Mouse (Mus musculus) cerebellum, adult 8-10 months (tissue): ENCODE results near the gene Cacnb4.

Experiments used
- DNase-seq: peaks from one replicate; pipeline ENCODE4 v3.0.0; 2022

Cacnb4 gene

DNA sequence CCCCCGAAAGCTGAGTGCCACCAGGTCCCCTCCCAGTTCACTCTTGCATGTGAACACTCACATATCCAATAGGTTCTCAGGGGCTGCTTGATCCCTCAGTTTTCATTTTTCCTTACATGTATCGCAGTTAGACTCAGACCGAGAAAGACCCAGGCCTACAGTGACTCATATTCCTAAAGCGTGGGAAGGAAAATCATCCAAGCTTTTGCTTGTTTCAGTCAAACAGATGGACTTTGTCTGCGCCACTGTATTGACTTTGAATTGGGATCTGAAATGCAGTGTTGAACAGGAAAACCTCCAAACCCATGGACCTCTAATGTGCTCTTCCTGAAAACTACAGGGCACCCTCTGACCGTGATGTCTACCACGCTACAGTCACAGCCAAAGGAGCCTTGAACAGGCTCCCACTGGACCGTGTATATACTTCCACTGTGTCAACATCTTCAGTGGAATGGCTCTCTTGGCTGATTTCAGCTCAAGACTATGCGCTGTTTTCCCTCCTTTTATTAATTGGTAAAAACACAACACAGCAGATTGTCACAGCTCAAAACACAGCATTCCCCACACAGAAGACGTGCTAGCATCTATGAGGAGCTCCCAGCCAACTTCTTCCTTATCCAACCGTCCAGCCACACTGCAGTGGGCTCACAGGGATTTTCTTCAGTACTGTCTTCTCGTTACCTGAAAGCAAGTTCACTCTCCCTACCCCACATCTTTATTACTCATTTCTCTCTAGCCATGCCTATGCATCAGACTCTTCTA lies 215.2 kb downstream of the Cacnb4 start:
- no peak for DNase-seq

DNA sequence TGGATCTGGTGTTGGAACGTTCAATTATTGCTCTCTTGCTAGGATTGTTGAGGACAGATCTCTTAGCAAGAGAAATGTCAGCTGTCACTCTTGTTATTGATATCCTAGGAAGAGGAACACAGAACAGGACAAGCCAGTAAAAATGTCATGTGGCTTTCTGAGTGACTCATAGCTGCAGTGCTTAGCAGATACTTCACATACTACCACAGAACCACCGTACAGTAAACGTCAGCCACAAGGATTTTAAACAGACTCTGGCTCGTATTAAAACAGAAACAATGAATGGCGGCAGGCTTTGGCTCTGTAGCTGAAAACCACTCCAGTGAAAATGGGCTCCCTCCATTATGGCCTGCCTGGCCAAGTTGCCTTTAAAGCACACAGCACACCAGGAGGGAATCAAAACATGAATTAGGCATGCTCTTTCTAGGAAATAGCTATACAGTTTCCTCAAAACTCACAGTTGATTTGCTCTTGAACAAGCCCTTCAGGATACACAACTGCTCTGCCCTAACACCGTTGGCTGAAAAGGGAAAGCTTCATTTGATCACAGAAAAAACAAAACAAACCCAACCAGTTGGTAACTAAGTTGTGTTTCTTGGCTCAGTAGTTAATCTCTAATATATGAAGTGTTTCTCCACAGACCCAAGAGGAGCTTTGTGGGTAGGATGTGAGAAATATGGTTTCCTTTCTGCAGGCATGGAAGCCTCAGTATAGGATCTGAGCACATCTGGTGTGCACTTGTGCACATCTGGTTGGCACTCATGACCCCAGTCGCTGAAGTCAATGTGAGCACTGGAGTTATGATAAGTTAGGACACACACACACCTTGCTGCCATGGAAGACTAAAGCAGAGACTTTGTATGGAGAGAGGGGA lies 220.8 kb downstream of the Cacnb4 start:
- DNase-seq = no peak

DNA sequence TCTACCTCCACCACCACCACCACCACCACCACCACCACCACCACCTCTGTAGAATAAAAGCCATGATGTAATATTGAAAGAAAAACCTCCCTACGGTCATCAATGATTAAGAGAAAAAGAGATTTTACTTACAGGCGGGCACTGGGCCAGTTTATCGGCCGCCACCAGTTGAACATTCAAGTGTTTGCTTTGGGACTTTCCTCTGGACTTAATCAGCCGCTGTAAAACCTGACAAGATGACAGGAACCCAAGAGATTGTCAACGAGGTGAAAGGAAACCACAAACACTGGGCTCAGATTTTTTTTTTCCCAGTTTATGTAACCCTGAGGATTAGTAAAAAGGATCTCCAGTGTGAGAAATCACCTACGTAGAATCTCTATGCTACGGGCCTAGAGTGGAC lies 226.8 kb downstream of the Cacnb4 start:
- DNase-seq = no peak

DNA sequence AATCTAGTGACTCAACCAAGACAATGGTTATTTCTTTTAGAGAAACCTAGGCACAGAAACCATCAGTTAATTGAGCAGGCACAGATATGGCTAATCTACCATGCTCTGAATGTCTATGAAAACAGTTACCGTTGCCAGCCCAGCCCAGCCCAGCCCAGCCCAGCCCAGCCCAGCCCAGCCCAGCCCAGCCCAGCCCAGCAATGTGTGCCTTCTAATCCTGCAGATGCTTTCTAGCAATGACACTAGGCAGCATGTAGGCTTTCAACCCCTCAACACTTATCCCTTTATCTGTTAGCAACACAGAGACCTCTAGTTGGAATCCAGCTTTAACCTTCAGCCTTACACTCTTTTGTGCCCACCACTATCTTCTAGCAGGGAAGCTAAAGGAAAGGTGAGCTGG lies 227.7 kb downstream of the Cacnb4 start:
- DNase-seq = no peak

DNA sequence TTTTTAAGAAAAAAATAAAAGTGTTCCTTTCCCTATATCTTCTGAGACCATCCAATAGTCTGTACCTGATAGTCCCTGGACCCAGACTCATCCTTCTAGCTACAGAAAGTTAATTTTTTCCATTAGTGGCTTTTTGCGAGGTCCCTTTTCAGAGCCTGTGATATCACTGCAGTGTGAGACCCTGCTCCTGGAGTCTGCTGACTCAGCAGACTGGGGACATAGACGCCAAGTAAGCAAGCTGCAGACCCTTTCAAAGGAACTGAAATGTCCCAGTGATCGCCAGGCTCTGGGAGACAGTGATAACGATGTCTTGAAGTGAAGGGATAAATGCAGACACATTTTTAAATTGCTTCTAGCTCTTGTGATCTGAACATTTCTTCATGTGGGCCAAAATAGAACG lies 230.0 kb downstream of the Cacnb4 start:
- DNase-seq = no peak

DNA sequence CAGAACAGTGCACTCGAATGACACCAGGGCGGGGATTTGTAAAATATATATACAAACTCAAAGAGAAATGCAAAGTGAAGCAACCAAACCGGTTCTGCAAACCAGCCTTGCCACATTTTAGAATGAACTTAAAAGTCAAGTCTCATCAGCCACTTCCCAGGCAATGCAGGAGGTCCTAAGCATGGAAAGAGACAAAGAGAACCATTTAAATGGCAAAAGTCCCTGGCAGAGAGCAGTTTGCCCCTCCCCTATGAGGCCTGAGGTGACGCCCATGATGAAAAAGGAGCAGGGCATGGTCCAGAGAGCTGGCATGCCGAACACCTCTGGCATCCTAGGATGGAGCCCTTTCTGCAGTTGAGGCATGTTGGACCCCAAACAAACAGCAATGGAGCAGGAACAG lies 234.5 kb downstream of the Cacnb4 start:
- DNase-seq = no peak

DNA sequence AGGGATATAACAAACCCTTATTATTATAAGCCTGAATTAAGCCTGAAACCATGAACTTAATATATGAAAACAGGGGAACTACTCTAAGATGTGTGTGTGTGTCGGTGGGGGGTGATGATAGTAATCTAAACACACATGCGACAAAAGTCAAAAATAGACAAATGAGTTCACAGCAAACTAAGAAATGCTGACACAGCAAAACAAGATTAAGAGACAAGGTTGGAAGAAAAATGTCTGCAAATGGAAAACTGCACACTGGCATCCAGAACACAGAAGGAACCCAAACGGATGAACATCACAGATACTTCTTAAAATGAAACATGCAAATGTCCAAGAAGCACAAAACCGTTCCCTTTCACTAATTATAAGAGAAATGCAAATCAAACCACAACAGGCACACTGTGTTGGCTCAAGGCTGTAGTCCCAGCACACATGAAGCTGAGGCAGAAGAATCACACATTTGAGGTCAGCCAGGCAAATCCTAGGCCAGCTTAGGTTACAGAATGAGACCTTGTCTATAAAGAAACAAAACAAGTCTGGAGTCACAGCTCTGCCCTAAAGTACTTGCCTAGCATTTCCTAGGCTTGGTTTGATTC lies 236.1 kb downstream of the Cacnb4 start:
- DNase-seq = no peak

DNA sequence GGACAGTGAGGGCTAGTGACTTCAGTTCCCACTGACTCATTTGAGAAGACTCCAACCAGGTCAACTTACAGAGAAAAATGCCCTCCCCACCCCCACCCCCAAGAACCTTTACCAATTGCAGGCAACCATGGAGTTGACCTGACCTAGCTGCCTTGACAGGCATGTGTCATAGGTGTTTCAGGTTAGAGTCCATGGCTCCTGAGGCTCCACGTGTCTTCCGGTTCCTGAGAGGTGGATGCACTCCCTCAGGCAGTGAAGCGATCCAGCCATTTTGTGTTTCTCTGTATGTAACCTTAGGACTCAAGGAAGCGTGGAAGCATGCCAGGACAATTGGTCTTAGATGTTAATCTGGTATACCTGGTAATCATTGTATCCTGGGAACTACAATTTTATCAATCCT lies 238.2 kb downstream of the Cacnb4 start:
- no peak for DNase-seq

DNA sequence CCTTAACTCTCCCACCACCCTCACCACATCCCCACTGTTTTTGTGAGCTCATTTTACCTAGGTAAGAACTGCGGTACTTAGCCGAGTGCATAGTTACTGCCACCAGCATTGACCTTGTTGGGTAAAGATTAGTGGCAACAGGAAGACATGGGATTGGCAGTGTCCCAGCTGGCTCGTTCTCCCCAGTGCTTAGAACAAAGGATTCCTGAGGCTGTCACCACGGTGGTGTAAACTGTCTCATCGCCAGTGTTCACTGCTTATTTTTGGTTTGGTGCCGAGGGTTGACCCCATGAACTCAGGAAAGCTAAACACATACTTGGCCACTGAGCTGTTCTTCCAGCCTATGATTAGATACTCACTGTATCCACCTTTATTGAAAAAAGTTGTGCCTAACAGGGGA lies 238.6 kb downstream of the Cacnb4 start:
- peak; percentile 66 for DNase-seq

DNA sequence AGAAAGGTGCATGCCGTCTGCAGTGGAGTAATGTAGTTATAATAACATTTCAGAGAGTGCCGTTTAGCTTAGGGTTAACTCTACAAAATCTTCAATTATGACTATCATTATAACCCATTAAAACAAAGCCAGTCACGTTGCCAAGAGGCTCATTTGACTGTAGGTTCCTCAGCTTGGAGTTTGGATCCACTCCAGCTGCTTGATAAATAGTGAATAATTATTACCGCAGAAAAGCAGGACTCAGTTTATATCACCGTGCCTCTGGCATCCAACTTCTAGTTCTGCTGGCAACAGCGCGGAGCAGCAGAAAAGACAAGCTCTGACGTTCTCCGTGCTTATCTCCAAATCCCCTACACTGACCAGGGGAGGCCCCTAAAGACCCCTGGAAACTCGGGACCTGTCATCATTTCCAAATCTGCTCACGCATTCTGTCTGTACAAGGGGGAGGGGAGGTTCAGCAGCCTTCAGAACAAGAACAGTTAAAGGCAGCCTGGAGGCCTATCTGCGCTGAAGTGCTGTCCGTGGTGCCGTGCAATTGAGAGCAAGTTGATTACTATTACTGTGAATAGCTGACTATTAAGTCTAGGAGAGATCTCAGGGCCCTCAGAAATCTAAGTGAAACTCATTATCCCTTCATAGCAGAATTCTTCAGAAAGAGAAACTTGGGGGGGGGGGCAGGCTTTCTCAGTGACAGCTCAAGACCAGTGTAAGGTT lies 240.6 kb downstream of the Cacnb4 start:
- DNase-seq = no peak

DNA sequence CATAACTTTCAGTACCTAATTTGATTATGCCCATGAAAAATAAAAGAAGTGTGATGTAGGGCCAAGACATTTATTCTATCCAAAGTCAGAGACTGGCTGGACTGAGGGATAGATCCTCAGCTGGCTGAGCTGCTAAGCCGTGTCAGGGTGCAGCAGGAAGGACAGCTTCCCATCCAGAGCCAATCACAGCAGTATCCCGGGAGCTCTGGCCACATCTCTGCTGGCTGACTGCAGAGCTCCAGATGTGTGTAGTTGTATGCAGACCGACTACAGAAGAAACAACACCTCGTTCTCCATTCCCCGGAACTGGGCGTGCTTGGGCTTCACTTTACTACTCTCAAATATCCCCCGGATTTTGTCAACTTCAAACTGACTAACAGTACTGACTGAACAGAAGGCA lies 243.3 kb downstream of the Cacnb4 start:
- no peak for DNase-seq

DNA sequence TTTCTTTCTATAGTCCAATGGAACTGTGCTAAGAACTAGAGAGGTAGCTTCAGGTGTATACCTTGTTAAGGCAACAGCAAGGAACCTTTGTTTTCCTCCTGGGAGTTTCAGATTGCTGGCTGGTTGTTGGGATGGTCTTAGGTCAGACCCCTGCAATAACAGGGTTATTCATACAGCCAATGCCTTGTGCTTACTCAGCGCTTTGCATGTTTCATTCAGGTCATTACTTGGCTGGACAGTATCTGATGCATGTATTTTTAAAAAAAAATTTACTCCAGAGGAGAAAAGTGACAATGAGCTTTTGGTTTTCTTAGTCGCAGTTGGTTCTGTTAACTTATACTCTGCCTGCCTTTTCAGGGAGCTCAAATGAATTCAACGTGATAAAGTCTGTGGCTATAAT lies 249.2 kb downstream of the Cacnb4 start:
- no peak for DNase-seq

DNA sequence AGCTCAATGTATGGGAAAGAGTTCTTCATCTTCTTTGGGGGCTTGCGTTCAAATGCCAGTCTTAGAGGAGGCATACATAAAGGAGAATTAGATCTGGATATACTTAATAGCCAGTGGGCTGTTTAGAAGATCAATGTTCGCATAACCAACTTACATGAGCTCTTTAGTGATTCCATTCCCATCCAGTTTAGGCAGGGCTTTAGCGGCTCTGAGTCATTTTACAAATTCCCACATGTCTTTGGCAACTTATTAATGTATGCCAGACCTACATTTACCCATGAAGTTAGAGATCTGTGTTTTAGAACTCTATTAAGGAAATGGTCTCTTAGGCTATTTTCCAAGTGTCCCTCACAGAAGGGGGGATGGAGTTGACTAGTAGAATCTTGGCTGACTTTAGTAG lies 250.6 kb downstream of the Cacnb4 start:
- DNase-seq = no peak

DNA sequence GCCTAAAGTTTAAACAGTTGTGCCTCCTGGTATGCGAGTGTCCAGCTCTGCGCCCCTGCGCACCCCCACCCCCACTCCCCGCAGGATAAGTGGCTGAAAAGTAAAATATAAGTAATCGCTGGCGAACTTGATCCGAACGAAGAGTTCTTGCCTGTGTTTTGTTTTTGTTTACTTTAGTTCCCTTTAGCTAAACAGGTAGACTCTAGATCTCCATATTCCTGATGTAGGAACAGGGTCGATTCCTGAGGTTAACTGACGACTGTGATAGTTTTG lies 251.2 kb downstream of the Cacnb4 start:
- DNase-seq = no peak

DNA sequence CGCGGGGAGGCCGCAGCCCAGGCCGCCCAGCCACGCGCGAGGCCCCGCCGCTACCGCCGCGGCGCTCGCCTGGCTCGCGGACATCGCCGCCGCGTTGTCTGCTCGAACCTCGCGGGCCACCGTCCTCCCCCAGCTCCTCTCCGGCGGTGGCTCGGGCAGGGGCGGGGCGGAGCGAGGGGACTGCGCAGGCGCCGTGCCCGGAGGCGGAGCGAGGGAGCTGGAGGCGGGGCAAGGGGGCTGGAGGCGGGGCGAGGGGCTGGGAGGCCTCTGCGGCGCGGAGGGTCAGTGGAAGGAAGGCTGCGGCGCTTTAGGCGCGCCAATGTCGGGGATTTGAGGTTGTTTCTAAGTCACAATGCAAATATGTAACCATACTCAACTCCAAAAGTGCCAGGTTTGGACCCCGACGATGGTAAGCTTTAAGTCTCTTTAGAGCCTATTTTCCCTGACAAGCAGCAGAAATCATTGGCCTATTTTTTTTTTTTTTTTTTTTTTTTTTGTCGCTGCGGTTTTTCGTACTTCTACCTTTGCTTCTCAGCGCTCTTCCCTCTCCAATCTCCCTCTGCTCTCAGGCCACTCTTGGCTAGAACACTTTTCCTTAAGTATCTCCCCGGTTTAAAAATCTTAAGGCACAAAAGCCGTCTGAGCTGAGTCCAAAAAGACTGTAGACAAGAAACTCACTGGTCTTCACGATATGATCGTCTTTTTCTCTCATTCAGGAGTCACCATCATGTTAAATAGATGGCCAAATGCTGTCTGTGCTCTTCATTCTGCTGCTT lies 251.7 kb downstream of the Cacnb4 start, which contains the start of gene Arl5a:
TSS of gene Arl5a (minus strand) at position 155 of the 776 bp plus-strand sequence.
- DNase-seq = peak; percentile 97

DNA sequence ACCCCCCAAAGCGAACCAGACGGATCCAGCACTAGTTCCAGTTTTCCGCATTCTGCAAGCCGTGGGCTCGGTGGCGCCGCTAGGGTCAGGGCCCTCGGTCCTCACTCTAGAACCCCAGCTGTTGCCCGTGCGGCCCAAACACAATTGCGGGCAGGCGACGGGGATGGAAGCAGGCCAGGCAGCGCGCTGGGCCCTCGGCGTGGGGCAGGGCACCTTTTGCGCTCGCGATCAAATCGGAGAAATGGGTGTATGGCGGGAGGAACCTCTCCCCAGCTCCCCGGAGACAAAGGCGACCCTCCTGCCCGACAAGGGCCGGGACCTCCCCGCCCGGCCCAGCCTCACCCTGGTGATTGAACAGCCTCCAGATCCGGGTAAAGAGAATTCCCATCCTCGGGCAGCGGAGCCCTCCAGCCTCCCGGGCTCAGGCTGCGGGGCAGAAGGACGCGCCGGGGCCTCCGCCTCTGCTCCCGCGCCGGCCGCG lies 252.3 kb downstream of the Cacnb4 start:
- no peak for DNase-seq

DNA sequence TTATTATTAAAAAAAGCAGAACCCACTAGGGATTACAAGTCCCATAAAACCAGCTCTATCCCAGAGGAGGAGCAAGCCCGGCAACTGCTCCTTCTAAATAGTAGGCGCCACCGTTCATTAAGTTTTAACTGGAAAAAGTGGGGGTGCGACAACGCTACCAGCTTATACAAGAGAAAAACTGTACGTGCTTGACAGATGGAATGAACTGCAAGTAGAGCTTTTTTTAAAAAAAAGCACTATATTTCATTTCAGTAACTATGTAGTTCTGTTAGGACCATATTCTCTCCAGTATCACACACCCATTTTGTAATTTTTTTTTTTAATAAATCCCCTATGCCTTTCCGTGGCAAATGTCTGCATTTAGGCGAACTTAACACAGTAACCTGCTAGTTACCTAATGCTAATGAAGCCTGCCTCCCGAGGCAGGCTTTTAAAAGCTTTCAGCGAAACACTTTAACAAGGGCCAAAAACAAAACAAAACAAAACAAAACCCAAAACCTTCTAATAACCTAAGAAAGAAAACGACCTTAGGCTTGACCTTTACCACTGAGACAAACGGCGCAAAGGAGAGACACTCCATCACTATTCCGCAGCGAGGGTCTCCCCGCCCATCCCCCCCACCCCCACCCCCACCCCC lies 252.9 kb downstream of the Cacnb4 start:
- no peak for DNase-seq

DNA sequence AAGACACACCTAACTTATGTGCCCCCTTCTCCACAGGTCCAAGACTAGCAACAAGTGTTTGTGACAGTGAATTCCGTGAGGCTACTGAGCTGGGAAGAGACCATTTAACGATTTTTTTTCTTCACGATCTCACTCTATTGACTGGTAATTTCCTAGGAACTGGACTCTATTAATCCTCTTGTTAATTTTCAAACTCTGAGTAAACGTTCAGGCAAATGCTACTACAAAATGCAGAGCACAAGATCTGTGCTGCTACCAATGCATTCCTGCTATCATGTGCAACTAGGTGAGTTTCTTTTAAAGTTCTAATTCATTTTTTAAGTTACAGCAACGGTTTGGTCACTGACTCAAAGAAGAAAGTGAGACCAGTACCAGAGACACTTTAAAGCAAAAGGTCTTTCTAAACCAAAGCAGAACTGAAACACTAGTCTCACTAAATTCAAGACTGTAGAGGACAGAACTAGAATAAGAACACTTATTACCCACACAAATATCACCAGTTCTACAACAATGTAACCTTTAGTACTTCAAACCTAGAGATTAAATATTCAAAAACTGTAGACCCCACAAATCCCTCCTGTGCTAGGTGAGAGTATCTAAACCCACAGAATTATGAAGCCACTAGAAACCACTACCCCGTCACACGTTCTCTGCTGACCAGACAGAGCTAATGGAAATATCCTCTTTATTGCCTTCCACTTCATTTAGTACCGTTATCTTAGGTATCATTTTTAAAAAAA lies 253.6 kb downstream of the Cacnb4 start:
- no peak for DNase-seq

DNA sequence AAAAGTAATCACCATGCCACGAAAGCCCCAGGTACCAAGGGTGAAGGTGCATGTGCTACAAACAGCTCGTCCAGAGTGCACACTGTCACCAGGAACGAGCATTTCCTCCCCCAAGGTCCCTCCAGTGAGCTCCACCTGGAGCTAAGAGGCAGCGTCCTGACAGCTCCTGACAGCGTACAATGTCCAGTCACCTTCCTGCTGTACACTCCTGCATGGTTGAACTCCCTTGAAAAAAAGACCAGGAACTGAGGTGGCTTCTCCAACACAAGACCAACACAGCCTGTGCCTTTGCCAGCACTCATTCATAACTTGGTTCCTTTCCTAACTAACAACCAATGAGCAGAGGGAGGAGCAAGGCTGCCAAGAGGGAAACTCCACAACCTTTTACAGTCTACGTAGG lies 255.4 kb downstream of the Cacnb4 start:
- no peak for DNase-seq

DNA sequence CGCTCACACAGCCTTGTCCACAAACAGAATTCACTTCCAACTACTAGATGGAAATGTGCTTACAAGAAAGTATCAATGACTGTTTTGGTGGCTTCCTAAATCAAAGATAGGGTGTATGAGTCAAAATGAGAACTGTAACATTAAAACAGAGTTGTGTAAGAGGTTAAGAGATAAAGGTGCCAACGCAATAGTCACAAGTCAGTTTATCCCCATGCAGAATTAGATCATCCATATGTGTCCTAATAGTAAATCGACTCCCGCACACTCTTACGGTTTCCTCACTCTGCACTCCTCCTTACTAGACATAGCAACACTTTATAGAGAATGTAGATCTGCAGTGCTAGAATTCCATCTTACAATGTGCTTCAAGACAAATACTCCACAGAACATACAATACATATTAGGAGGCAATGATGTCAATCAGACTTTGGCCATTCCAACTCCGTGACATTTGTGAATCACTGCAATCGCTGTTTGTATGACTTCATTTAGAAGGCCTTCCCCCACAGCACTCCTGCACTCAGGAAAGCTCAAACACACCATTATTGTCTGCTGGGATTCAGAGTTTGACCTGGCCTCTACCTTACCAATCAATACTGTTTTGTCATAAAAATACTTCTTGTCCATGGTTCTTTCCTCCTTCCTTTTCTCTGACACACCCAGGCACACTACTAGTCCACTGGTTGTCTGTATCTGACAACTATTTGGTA lies 256.5 kb downstream of the Cacnb4 start:
- no peak for DNase-seq

DNA sequence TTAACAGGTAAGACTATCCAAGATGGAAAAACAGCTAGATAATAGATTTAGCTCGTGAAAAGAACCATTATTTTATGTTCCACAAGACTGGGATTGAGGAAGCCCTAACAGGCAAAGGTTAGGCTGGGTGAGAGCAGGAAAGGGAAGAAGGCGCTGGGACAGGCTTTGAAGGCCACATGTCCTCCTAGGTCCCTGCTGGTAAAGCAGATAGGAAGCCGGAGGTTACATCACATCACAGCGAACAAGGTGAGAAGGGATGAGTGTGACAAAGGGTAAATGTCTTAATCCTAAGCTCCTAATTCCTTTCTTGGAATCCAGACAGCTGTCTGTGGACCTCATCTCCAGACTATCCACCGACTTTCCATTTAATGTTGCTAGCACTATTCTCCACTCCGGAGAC lies 257.3 kb downstream of the Cacnb4 start:
- no peak for DNase-seq
